ENCODE assay signal across 22 mouse cellular contexts in genomic region chrX:53220855-53221254, GRCm38 (mm10). TPM values are rescaled to one million over a fixed set of nuclear protein-coding genes. Genes with fewer than 3 reads are reported as not detected.
DNase-seq lines count a peak whose midpoint lies in the region; ATAC-seq and TF ChIP-seq lines count a peak whose summit lies in the region.
"Had no signal": no experiment of that assay in that cellular context is flagged by ENCODE, and none has a peak within 500 bp of the region (broad histone marks: within the 10 kb centered on the region; RNA-seq: fewer than 3 reads in every experiment).

No protein-coding gene starts in this region.

- DNase-seq in embryonic facial prominence, embryonic 14.5 days (ENCODE audit: low spot score), result peak; percentile 80
- no peak for DNase-seq in embryonic facial prominence, embryonic 10.5 days (ENCODE audit: low spot score)
- peak; percentile 35 for DNase-seq in left cerebral cortex, postnatal 4 days
- DNase-seq in left cerebral cortex, adult 18-20 months (ENCODE audit: low spot score in 2 of 2), result no peak
- DNase-seq in brain, embryonic 14.5 days (ENCODE audit: low read depth), result peak; percentile 28
- DNase-seq in heart, postnatal 14 days, result peak; percentile 27 to 49
- DNase-seq in layer of hippocampus, postnatal 10 days (ENCODE audit: low spot score in 2 of 2), result no peak
- no peak for DNase-seq in urinary bladder, postnatal 10 days (ENCODE audit: low spot score)
- DNase-seq: retina, postnatal 1 day; thymus, adult 18-20 months had no signal

- no peak overlapping the region for H3K9ac ChIP-seq in embryonic facial prominence, embryonic 14.5 days (ENCODE audit: low read depth, low read length)
- H3K9ac ChIP-seq: liver, embryonic 15.5 days; neural tube, embryonic 15.5 days had no signal

- ATAC-seq in embryonic facial prominence, embryonic 14.5 days (ENCODE audit: low read depth), result peak; percentile 80
- ATAC-seq: inflammation-experienced regulatory T-cells, adult 6 months had no signal

- no peaks in the 10 kb centered on the region for H3K36me3 ChIP-seq in embryonic facial prominence, embryonic 14.5 days (ENCODE audit: control insufficient read depth, insufficient read depth, low read length)
- H3K36me3 ChIP-seq in embryonic facial prominence, embryonic 10.5 days (replicated peaks), result no peaks in the 10 kb centered on the region
- H3K36me3 ChIP-seq: forebrain, embryonic 10.5 days; G1E; liver, embryonic 15.5 days; neural tube, embryonic 15.5 days had no signal

- H3K4me1 ChIP-seq in embryonic facial prominence, embryonic 14.5 days (ENCODE audit: control insufficient read depth, insufficient read depth, low read length), result no peaks in the 10 kb centered on the region
- 0 out of 2 replicates have a peak, but pooled peaks cover 2% of the 10 kb centered on the region for H3K4me1 ChIP-seq in embryonic facial prominence, embryonic 10.5 days
- H3K4me1 ChIP-seq: forebrain, embryonic 10.5 days; liver, embryonic 15.5 days; megakaryocyte, embryonic 14.5 days; neural tube, embryonic 15.5 days had no signal

- H3K4me2 ChIP-seq in embryonic facial prominence, embryonic 14.5 days (ENCODE audit: low read depth, low read length), result no peak overlapping the region
- H3K4me2 ChIP-seq: liver, embryonic 15.5 days; neural tube, embryonic 15.5 days had no signal

- no peaks in the 10 kb centered on the region for H3K27me3 ChIP-seq in embryonic facial prominence, embryonic 14.5 days (replicated peaks; ENCODE audit: control insufficient read depth, insufficient read depth, low read length)
- H3K27me3 ChIP-seq in embryonic facial prominence, embryonic 10.5 days (replicated peaks; ENCODE audit: low read depth, poor library complexity, severe bottlenecking), result 0 out of 2 replicates have a peak, but pooled peaks cover 2% of the 10 kb centered on the region
- H3K27me3 ChIP-seq: liver, embryonic 15.5 days; neural tube, embryonic 15.5 days had no signal

- no peak overlapping the region for H3K4me3 ChIP-seq in embryonic facial prominence, embryonic 14.5 days (ENCODE audit: low read depth, low read length)
- H3K4me3 ChIP-seq in embryonic facial prominence, embryonic 10.5 days, result no peak overlapping the region
- H3K4me3 ChIP-seq: forebrain, embryonic 10.5 days; liver, embryonic 15.5 days; megakaryocyte, embryonic 14.5 days; neural tube, embryonic 15.5 days had no signal

- TF ChIP-seq POLR2A in brain, embryonic 14.5 days (IDR thresholded peaks at IDR 0.05; ENCODE audit: borderline replicate concordance, extremely low read depth, insufficient read depth, insufficient read length, poor library complexity, severe bottlenecking), result no peak

- no peak for TF ChIP-seq CTCF in brain, embryonic 14.5 days (IDR thresholded peaks at IDR 0.05; ENCODE audit: borderline replicate concordance, extremely low read depth, insufficient read depth, insufficient read length)

- H3K9me3 ChIP-seq in embryonic facial prominence, embryonic 14.5 days (ENCODE audit: control insufficient read depth, low read length), result no peaks in the 10 kb centered on the region
- H3K9me3 ChIP-seq in embryonic facial prominence, embryonic 10.5 days, result no peaks in the 10 kb centered on the region
- H3K9me3 ChIP-seq: forebrain, embryonic 10.5 days; G1E; liver, embryonic 15.5 days; megakaryocyte, embryonic 14.5 days; neural tube, embryonic 15.5 days had no signal

- WGBS in embryonic facial prominence, embryonic 14.5 days, result 57% methylated on average over 9 of the region's 9 CpGs
- 81% methylated on average over 9 of the region's 9 CpGs for WGBS in embryonic facial prominence, embryonic 10.5 days

- H3K27ac ChIP-seq in embryonic facial prominence, embryonic 14.5 days (replicated peaks; ENCODE audit: low read depth, low read length), result peak overlapping the region; percentile 39; the same call in 1 of the 2 replicates
- no peak overlapping the region for H3K27ac ChIP-seq in embryonic facial prominence, embryonic 10.5 days (replicated peaks)
- H3K27ac ChIP-seq: forebrain, embryonic 10.5 days; kidney, postnatal 0 days; liver, embryonic 15.5 days; neural tube, embryonic 15.5 days had no signal

- intact Hi-C loops in left cerebral cortex, postnatal 4 days (cut with DNase I), result no loop called here
- intact Hi-C loops in heart, postnatal 14 days (cut with DNase I), result no loop called here

RNA-seq across cellular contexts. Expression of gene Plac1, which starts 19.1 kb away (rescaled TPM):
- polyA plus RNA-seq in embryonic facial prominence, embryonic 14.5 days (2014; fragmentation: Nextera tagmentation; extraction: Ambion mirVana), result 13.7 and 13.9 TPM in 2 replicates
- 4.1 and 4.8 TPM in 2 replicates for polyA plus RNA-seq in embryonic facial prominence, embryonic 10.5 days (2016; fragmentation: Nextera tagmentation; extraction: Ambion mirVana)
- not detected for total RNA-seq in left cerebral cortex, postnatal 4 days (2021)
- total RNA-seq in left cerebral cortex, adult 18-20 months (2021), result not detected
- 0.88 and 0.97 TPM in 2 replicates for polyA plus RNA-seq in brain, embryonic 14.5 days (2012; rRNA removed)
- total RNA-seq in heart, postnatal 14 days (2021), result not detected
- total RNA-seq in layer of hippocampus, postnatal 10 days (2021), result not detected
- total RNA-seq: G1E; gastrocnemius, adult 8-10 months; heart, postnatal 36 days; left cerebral cortex, postnatal 25 days had no signal
- polyA plus RNA-seq: G1E; inflammation-experienced regulatory T-cells, adult 6 months had no signal

RNA-seq across cellular contexts. Expression of gene Fam122b, which starts 48.8 kb away (rescaled TPM):
- polyA plus RNA-seq in embryonic facial prominence, embryonic 14.5 days (2014; fragmentation: Nextera tagmentation; extraction: Ambion mirVana), result 18.2 and 19.9 TPM in 2 replicates
- 6.7 and 7.8 TPM in 2 replicates for polyA plus RNA-seq in embryonic facial prominence, embryonic 10.5 days (2016; fragmentation: Nextera tagmentation; extraction: Ambion mirVana)
- 1 to 10 TPM; 2.1 to 3.7 TPM for total RNA-seq in left cerebral cortex, postnatal 4 days (2021)
- 1 to 10 TPM; 4.0 to 4.2 TPM for total RNA-seq in left cerebral cortex, adult 18-20 months (2021)
- 6.0 and 8.6 TPM in 2 replicates for polyA plus RNA-seq in brain, embryonic 14.5 days (2012; rRNA removed)
- 1 to 10 TPM; 4.0 to 5.3 TPM for total RNA-seq in heart, postnatal 14 days (2021)
- total RNA-seq in layer of hippocampus, postnatal 10 days (2021), result 1 to 10 TPM; 2.6 to 3.4 TPM

RNA-seq across cellular contexts. Expression of gene Fam122c, which starts 52.4 kb away (rescaled TPM):
- not detected in 2 replicates for polyA plus RNA-seq in embryonic facial prominence, embryonic 14.5 days (2014; fragmentation: Nextera tagmentation; extraction: Ambion mirVana)
- not detected in 2 replicates for polyA plus RNA-seq in embryonic facial prominence, embryonic 10.5 days (2016; fragmentation: Nextera tagmentation; extraction: Ambion mirVana)
- not detected for total RNA-seq in left cerebral cortex, postnatal 4 days (2021)
- not detected for total RNA-seq in left cerebral cortex, adult 18-20 months (2021)
- not detected in 2 replicates for polyA plus RNA-seq in brain, embryonic 14.5 days (2012; rRNA removed)
- not detected for total RNA-seq in heart, postnatal 14 days (2021)
- not detected for total RNA-seq in layer of hippocampus, postnatal 10 days (2021)
- total RNA-seq: adrenal gland, postnatal 4 days; G1E; gastrocnemius, adult 8-10 months; heart, postnatal 36 days; left cerebral cortex, postnatal 25 days had no signal
- polyA plus RNA-seq: embryonic facial prominence, embryonic 11.5 days; forebrain, embryonic 10.5 days; G1E; inflammation-experienced regulatory T-cells, adult 6 months; kidney, postnatal 0 days; liver, embryonic 15.5 days; neural tube, embryonic 15.5 days had no signal

Comparison
In these comparisons a context has a peak if more than half of its experiments do, and no peak if none do; other contexts are left out.
1. DNase-seq: peak in embryonic facial prominence, embryonic 14.5 days (single experiment), left cerebral cortex, postnatal 4 days (single experiment), brain, embryonic 14.5 days (single experiment) and heart, postnatal 14 days (2 of 2); none in embryonic facial prominence, embryonic 10.5 days (single experiment), left cerebral cortex, adult 18-20 months (0 of 2), layer of hippocampus, postnatal 10 days (0 of 2) and urinary bladder, postnatal 10 days (single experiment).